Mouse (Mus musculus): ENCODE results near the gene Rarres2. TPM values are rescaled to one million over a fixed set of nuclear protein-coding genes. Genes with fewer than 3 reads are reported as not detected.

Gene Rarres2
- total and polyA plus RNA-seq, 3 experiments: 0.72 TPM; not detected in 2

DNA sequence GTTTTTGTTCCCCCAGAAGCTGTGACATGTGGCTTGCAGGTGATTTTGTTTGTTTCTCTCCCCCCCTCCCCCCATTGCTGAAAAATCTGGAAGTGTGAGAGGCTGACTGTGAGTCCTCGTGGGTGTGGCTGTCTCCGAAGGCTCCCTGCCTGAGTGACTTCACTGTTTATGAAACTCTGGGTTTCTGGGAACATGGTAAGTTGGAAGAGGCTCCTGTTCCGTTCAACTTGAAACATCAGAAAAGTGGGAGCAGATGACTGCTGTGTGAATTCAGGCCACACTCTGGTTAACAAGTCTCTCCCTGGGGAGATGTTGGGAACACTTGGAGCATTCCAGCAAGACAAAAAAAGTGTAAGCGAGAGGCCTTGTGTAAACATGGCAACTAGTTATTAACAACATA lies 25.7 kb downstream of the Rarres2 start:
- in situ Hi-C loops (cut with MboI; ENCODE audit: low pct_ligation_motif_present, low pct_unique_long_range_greater_than_20kb, low sequenced_read_pairs): loop anchor here (25.0 kb wide), 1 partner anchor 360 kb away; no protein-coding TSS in a partner anchor
- TF ChIP-seq RAD21 (IDR thresholded peaks at IDR 0.05; ENCODE audit: low read depth, low read length): no peak
- TF ChIP-seq GABPA (IDR thresholded peaks at IDR 0.05; ENCODE audit: insufficient replicate concordance, low read depth, low read length): no peak
- TF ChIP-seq ETS1 (conservative IDR thresholded peaks at IDR 0.05; ENCODE audit: low read depth, low read length): no peak
- Histone ChIP-seq H3K4me1 (ENCODE audit: control insufficient read depth in 1 of 2, insufficient read depth in 2 of 2) (no peaks in the 10 kb centered on the region), H3K9me3 (replicated peaks; ENCODE audit: low read length) (no peaks in the 10 kb centered on the region), H3K4me3 (replicated peaks in 1 of 3; ENCODE audit: low read depth in 2 of 3, low read length in 2 of 3, poor library complexity in 1 of 3) (no peak overlapping the region), H3K4me2 (ENCODE audit: insufficient read depth, low read depth, poor library complexity, severe bottlenecking) (no peak overlapping the region), H3K27me3 (replicated peaks) (peaks cover 54% of the 10 kb centered on the region), H3K9ac (ENCODE audit: insufficient read depth, low read depth) (no peak overlapping the region), H3K79me2 (replicated peaks; ENCODE audit: control insufficient read depth, extremely low read depth, insufficient read depth, poor library complexity, severe bottlenecking) (no peaks in the 10 kb centered on the region), H3K27ac (ENCODE audit: insufficient read depth, low read depth) (no peak overlapping the region), H3K36me3 (replicated peaks in 1 of 2; ENCODE audit: control insufficient read depth in 1 of 2, insufficient read depth in 1 of 2, low read length in 1 of 2) (no peaks in the 10 kb centered on the region)
- no peak for DNase-seq (ENCODE audit: extremely low read depth)
- dilution Hi-C loops (cut with MboI; ENCODE audit: extremely low pct_ligation_motif_present, extremely low pct_unique_long_range_greater_than_20kb, low sequenced_read_pairs): no loop called here

GRCm38 (mm10) chr6:48546271-48546670 lies 26.3 kb downstream of the Rarres2 start:
- peak; percentile 41 for DNase-seq (ENCODE audit: extremely low read depth)
- dilution Hi-C loops (cut with MboI; ENCODE audit: extremely low pct_ligation_motif_present, extremely low pct_unique_long_range_greater_than_20kb, low sequenced_read_pairs): no loop called here
- Histone ChIP-seq H3K9me3 (replicated peaks; ENCODE audit: low read length) (no peaks in the 10 kb centered on the region), H3K4me1 (ENCODE audit: control insufficient read depth in 1 of 2, insufficient read depth in 2 of 2) (no peaks in the 10 kb centered on the region), H3K27ac (ENCODE audit: insufficient read depth, low read depth) (no peak overlapping the region), H3K9ac (ENCODE audit: insufficient read depth, low read depth) (no peak overlapping the region), H3K79me2 (replicated peaks; ENCODE audit: control insufficient read depth, extremely low read depth, insufficient read depth, poor library complexity, severe bottlenecking) (no peaks in the 10 kb centered on the region), H3K4me3 (replicated peaks in 1 of 3; ENCODE audit: low read depth in 2 of 3, low read length in 2 of 3, poor library complexity in 1 of 3) (no peak overlapping the region), H3K27me3 (replicated peaks) (peaks cover 50% of the 10 kb centered on the region), H3K36me3 (replicated peaks in 1 of 2; ENCODE audit: control insufficient read depth in 1 of 2, insufficient read depth in 1 of 2, low read length in 1 of 2) (no peaks in the 10 kb centered on the region), H3K4me2 (ENCODE audit: insufficient read depth, low read depth, poor library complexity, severe bottlenecking) (no peak overlapping the region)
- in situ Hi-C loops (cut with MboI; ENCODE audit: low pct_ligation_motif_present, low pct_unique_long_range_greater_than_20kb, low sequenced_read_pairs): loop anchor here (25.0 kb wide), 1 partner anchor 359 kb away; no protein-coding TSS in a partner anchor
- TF ChIP-seq CTCF (conservative IDR thresholded peaks at IDR 0.05 in 1 of 2, IDR thresholded peaks at IDR 0.05 in 1 of 2; ENCODE audit: low read depth in 2 of 2, low read length in 2 of 2): peak in 1 of 2 experiments; percentile 75; a peak in 2 of 4 replicates
- no peak for TF ChIP-seq PAX5 (IDR thresholded peaks at IDR 0.05; ENCODE audit: low read length)
- TF ChIP-seq CHD1 (IDR thresholded peaks at IDR 0.05; ENCODE audit: low read depth, low read length): no peak
- no peak for TF ChIP-seq TCF12 (IDR thresholded peaks at IDR 0.05; ENCODE audit: low read depth, low read length)
- peak; percentile 46 for TF ChIP-seq RAD21 (IDR thresholded peaks at IDR 0.05; ENCODE audit: low read depth, low read length)
- no peak for TF ChIP-seq EP300 (IDR thresholded peaks at IDR 0.05; ENCODE audit: low read length)
- peak; percentile 37 for TF ChIP-seq ZNF384 (IDR thresholded peaks at IDR 0.05; ENCODE audit: low read depth, low read length)
- peak; percentile 75 for TF ChIP-seq SMC3 (IDR thresholded peaks at IDR 0.05; ENCODE audit: low read depth, low read length)

- dilution Hi-C loops (cut with MboI; ENCODE audit: extremely low pct_ligation_motif_present, extremely low pct_unique_long_range_greater_than_20kb, low sequenced_read_pairs) (no loop called here), in situ Hi-C loops (cut with MboI; ENCODE audit: low pct_ligation_motif_present, low pct_unique_long_range_greater_than_20kb, low sequenced_read_pairs) (loop anchor here (25.0 kb wide), 1 partner anchor 358 kb away; no protein-coding TSS in a partner anchor)
- H3K36me3 ChIP-seq (replicated peaks in 1 of 2; ENCODE audit: control insufficient read depth in 1 of 2, insufficient read depth in 1 of 2, low read length in 1 of 2): no peaks in the 10 kb centered on the region
- no peak overlapping the region for H3K4me3 ChIP-seq (replicated peaks in 1 of 3; ENCODE audit: low read depth in 2 of 3, low read length in 2 of 3, poor library complexity in 1 of 3)
- no peak overlapping the region for H3K27ac ChIP-seq (ENCODE audit: insufficient read depth, low read depth)
- DNase-seq (ENCODE audit: extremely low read depth): no peak
- peaks cover 40% of the 10 kb centered on the region for H3K27me3 ChIP-seq (replicated peaks)
- H3K4me2 ChIP-seq (ENCODE audit: insufficient read depth, low read depth, poor library complexity, severe bottlenecking): no peak overlapping the region
- no peaks in the 10 kb centered on the region for H3K9me3 ChIP-seq (replicated peaks; ENCODE audit: low read length)
- TF ChIP-seq ZC3H11A (IDR thresholded peaks at IDR 0.05; ENCODE audit: low read depth, low read length) (no peak), USF1 (IDR thresholded peaks at IDR 0.05; ENCODE audit: low read depth, low read length) (no peak), BHLHE40 (IDR thresholded peaks at IDR 0.05; ENCODE audit: low read depth, low read length) (no peak), ETS1 (conservative IDR thresholded peaks at IDR 0.05; ENCODE audit: low read depth, low read length) (no peak), MAX (IDR thresholded peaks at IDR 0.05; ENCODE audit: low read length) (no peak), E2F4 (IDR thresholded peaks at IDR 0.05; ENCODE audit: insufficient replicate concordance, low read depth, low read length) (no peak), GABPA (IDR thresholded peaks at IDR 0.05; ENCODE audit: insufficient replicate concordance, low read depth, low read length) (no peak), MXI1 (IDR thresholded peaks at IDR 0.05; ENCODE audit: low read depth, low read length) (no peak), ZNF384 (IDR thresholded peaks at IDR 0.05; ENCODE audit: low read depth, low read length) (no peak), POLR2AphosphoS2 (IDR thresholded peaks at IDR 0.05; ENCODE audit: low read depth, low read length) (no peak), POLR2A (IDR thresholded peaks at IDR 0.05; ENCODE audit: low read depth, low read length) (no peak), MAFK (IDR thresholded peaks at IDR 0.05; ENCODE audit: insufficient replicate concordance, low read length) (no peak), MYC (IDR thresholded peaks at IDR 0.05; ENCODE audit: low read depth, low read length) (no peak)
- H3K79me2 ChIP-seq (replicated peaks; ENCODE audit: control insufficient read depth, extremely low read depth, insufficient read depth, poor library complexity, severe bottlenecking): no peaks in the 10 kb centered on the region
- no peak overlapping the region for H3K9ac ChIP-seq (ENCODE audit: insufficient read depth, low read depth)
- no peaks in the 10 kb centered on the region for H3K4me1 ChIP-seq (ENCODE audit: control insufficient read depth in 1 of 2, insufficient read depth in 2 of 2)
These were observed 27.3 kb downstream of the Rarres2 start for GRCm38 (mm10) chr6:48545251-48545650.

All from CH12.LX (cell line).